Comparison of ENCODE assay signal across 10 mouse cellular contexts in the genomic region with DNA sequence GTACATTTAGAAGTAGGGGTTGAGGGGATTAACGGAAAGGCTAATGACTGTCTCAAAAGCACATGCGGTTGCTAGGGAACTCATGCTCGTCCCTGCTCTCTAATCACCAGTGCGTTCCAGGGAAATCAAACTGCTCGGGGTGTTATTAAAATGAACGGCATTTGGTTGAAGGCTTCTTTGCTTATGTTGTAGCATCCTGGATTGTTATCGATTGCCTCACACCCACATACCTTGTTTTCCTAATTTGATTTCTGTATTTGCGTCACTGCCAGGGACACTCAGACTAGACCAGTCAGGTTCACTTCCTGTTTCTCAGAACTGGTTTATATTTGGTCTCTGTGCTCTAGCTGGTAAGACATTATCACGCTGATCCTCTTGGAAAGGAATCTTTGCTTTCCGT.
DNase-seq lines count a peak whose midpoint lies in the region; TF ChIP-seq lines count a peak whose summit lies in the region.
"Had no signal": no experiment of that assay in that cellular context is flagged by ENCODE, and none has a peak within 500 bp of the region (broad histone marks: within the 10 kb centered on the region; RNA-seq: fewer than 3 reads in every experiment).

No protein-coding gene starts in this region.

- 7% methylated on average over 10 of the region's 10 CpGs for WGBS in lung, adult 2 months

- TF ChIP-seq CTCF in lung, adult 2 months (IDR thresholded peaks at IDR 0.05; ENCODE audit: insufficient read depth, low read length): no peak

- H3K4me3 ChIP-seq in lung, adult 2 months (replicated peaks; ENCODE audit: extremely low read depth, low read depth, low read length): peak overlapping the region; percentile 46
- H3K4me3 ChIP-seq: embryonic facial prominence, embryonic 12.5 days; liver, embryonic 13.5 days had no signal

- DNase-seq in adrenal gland, postnatal 10 days: peak; percentile 20
- no peak for DNase-seq in adrenal gland, postnatal 36 days
- DNase-seq in lung, adult 2 months: no peak
- no peak for DNase-seq in lung, postnatal 4 days
- peak; percentile 36 to 38 for DNase-seq in heart, postnatal 10 days
- DNase-seq in natural killer cell, adult 2 months (ENCODE audit: low spot score in 2 of 2): peak; percentile 48 to 66
- no peak for DNase-seq in yolk sac, embryonic 10.5 days (ENCODE audit: low spot score)
- no peak for DNase-seq in gastrocnemius, postnatal 25 days
- DNase-seq: liver, embryonic 13.5 days had no signal

- TF ChIP-seq POLR2A in lung, adult 2 months (IDR thresholded peaks at IDR 0.05; ENCODE audit: borderline replicate concordance, extremely low read depth, low read depth, low read length): no peak

- intact Hi-C loops in heart, postnatal 10 days (cut with DNase I): no loop called here

- peaks cover 12% of the 10 kb centered on the region for H3K4me1 ChIP-seq in lung, adult 2 months (ENCODE audit: control insufficient read depth, insufficient read depth, low read length)

Comparison
In these comparisons a context has a peak if more than half of its experiments do, and no peak if none do; other contexts are left out.
1. DNase-seq: peak in adrenal gland, postnatal 10 days (single experiment), heart, postnatal 10 days (2 of 2) and natural killer cell, adult 2 months (2 of 2); none in adrenal gland, postnatal 36 days (0 of 2), lung, adult 2 months (single experiment), lung, postnatal 4 days (0 of 2), yolk sac, embryonic 10.5 days (single experiment) and gastrocnemius, postnatal 25 days (single experiment).